ENCODE assay signal across 10 mouse cellular contexts in the genomic region with DNA sequence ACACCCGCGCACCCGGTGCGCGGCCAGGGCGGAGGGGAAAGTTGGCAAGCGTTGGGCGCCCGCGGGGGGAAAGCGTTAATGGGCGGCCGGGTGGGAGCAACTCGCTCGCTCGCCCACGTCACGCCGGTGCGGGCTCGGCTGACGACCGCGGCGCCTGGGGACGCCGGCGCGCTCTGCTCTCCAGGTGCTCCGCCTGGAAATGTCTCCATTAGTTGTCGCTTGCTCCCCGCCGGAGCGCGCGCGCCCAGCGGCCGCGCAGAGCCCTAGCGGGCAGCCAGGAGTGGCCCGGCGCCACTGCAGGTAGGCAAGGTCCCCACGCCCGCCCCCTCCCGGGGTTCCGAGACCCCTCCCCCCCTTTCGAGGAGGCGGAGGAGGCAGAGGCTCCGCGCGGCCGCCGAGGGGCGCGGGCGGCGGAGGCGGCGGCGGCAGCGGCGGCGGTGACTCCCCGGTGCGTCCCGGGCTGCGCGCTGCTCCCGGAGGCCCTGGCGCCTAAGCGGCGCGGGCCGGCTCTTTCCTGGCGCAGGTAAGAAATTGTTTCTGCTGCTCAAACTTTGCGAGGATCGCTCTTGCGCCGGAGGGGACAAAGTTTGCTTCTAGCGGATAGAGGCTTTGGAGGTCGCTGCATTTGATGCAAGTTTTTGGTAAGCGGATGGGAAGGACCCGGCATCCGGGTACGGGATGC. TPM values are rescaled to one million over a fixed set of nuclear protein-coding genes. Genes with fewer than 3 reads are reported as not detected.
A peak's percentile ranks its signal among the peaks of the same experiment; 100 is the strongest.
DNase-seq lines count a peak whose midpoint lies in the region; ATAC-seq lines count a peak whose summit lies in the region.
"Had no signal": no experiment of that assay in that cellular context is flagged by ENCODE, and none has a peak within 500 bp of the region (broad histone marks: within the 10 kb centered on the region; RNA-seq: fewer than 3 reads in every experiment).

TSS of gene Irx4 (plus strand) at position 126 of the 682 bp plus-strand sequence.

- WGBS in embryonic facial prominence, embryonic 14.5 days: 0% methylated on average over 10 of the region's 86 CpGs
- under 1% methylated on average over 64 of the region's 86 CpGs for WGBS in midbrain, embryonic 11.5 days

- H3K36me3 ChIP-seq in embryonic facial prominence, embryonic 14.5 days (ENCODE audit: control insufficient read depth, insufficient read depth, low read length): no peaks in the 10 kb centered on the region
- H3K36me3 ChIP-seq in midbrain, embryonic 11.5 days (ENCODE audit: control insufficient read depth, insufficient read depth, low read length): no peaks in the 10 kb centered on the region

- peak; percentile 30; the same call in 1 of the 2 replicates for ATAC-seq in embryonic facial prominence, embryonic 14.5 days (ENCODE audit: low read depth)
- ATAC-seq in midbrain, embryonic 11.5 days (ENCODE audit: low FRiP score): no peak

- no peaks in the 10 kb centered on the region for H3K9me3 ChIP-seq in embryonic facial prominence, embryonic 14.5 days (ENCODE audit: control insufficient read depth, low read length)
- no peaks in the 10 kb centered on the region for H3K9me3 ChIP-seq in midbrain, embryonic 11.5 days (ENCODE audit: control insufficient read depth, low read length)

- peaks cover 93% of the 10 kb centered on the region for H3K27me3 ChIP-seq in embryonic facial prominence, embryonic 14.5 days (replicated peaks; ENCODE audit: control insufficient read depth, insufficient read depth, low read length)
- peaks cover 79% of the 10 kb centered on the region for H3K27me3 ChIP-seq in midbrain, embryonic 11.5 days (ENCODE audit: control insufficient read depth, insufficient read depth, low read length)

- H3K9ac ChIP-seq in embryonic facial prominence, embryonic 14.5 days (ENCODE audit: low read depth, low read length): peak within 1 kb of the TSS; percentile 42; the same call in 1 of the 2 replicates
- no peak within 1 kb of the TSS for H3K9ac ChIP-seq in midbrain, embryonic 11.5 days (ENCODE audit: low read length)

- no peak within 1 kb of the TSS for H3K27ac ChIP-seq in embryonic facial prominence, embryonic 14.5 days (replicated peaks; ENCODE audit: low read depth, low read length)
- no peak within 1 kb of the TSS for H3K27ac ChIP-seq in midbrain, embryonic 11.5 days (ENCODE audit: low read depth, low read length)

- H3K4me2 ChIP-seq in embryonic facial prominence, embryonic 14.5 days (ENCODE audit: low read depth, low read length): peak within 1 kb of the TSS; percentile 92
- peak within 1 kb of the TSS; percentile 59 for H3K4me2 ChIP-seq in midbrain, embryonic 11.5 days

- H3K4me1 ChIP-seq in embryonic facial prominence, embryonic 14.5 days (ENCODE audit: control insufficient read depth, insufficient read depth, low read length): 0 out of 2 replicates have a peak, but pooled peaks cover 3% of the 10 kb centered on the region
- peaks cover 24% of the 10 kb centered on the region for H3K4me1 ChIP-seq in midbrain, embryonic 11.5 days (ENCODE audit: control insufficient read depth, insufficient read depth, low read length)

- peak; percentile 14 for DNase-seq in Muller cell, postnatal 12 days (ENCODE audit: inconsistent ontology term)
- no peak for DNase-seq in embryonic facial prominence, embryonic 14.5 days (ENCODE audit: low spot score)
- peak; percentile 62 for DNase-seq in heart, postnatal 4 days
- peak; percentile 94 for DNase-seq in midbrain, embryonic 11.5 days (ENCODE audit: low spot score, missing footprints)
- no peak for DNase-seq in layer of hippocampus, postnatal 25 days (ENCODE audit: extremely low spot score in 1 of 2, low spot score in 1 of 2)
- DNase-seq in right cerebral cortex, postnatal 4 days: no peak
- DNase-seq in urinary bladder, postnatal 10 days (ENCODE audit: low spot score): no peak
- DNase-seq in spleen, postnatal 4 days (ENCODE audit: low spot score in 2 of 2): no peak

- H3K4me3 ChIP-seq in embryonic facial prominence, embryonic 14.5 days (ENCODE audit: low read depth, low read length): peak within 1 kb of the TSS; percentile 49
- H3K4me3 ChIP-seq in midbrain, embryonic 11.5 days (ENCODE audit: low read depth, low read length): peak within 1 kb of the TSS; percentile 38
- H3K4me3 ChIP-seq: erythroblast, embryonic 14.5 days had no signal

RNA-seq across cellular contexts. Expression of gene Irx4, which starts in this region (rescaled TPM):
- 4.6 and 7.5 TPM in 2 replicates for polyA plus RNA-seq in embryonic facial prominence, embryonic 14.5 days (2014; fragmentation: Nextera tagmentation; extraction: Ambion mirVana)
- total RNA-seq in heart, postnatal 4 days (2021): 10 to 100 TPM; 53.3 to 64.3 TPM
- polyA plus RNA-seq in midbrain, embryonic 11.5 days (2014; fragmentation: Nextera tagmentation; extraction: Ambion mirVana): 0.41 and 0.87 TPM in 2 replicates
- total RNA-seq in layer of hippocampus, postnatal 25 days (2021): not detected
- total RNA-seq: left cerebral cortex, adult 18-20 months had no signal
- polyA plus RNA-seq: erythroblast, embryonic 14.5 days had no signal

Comparison
In these comparisons a context has a peak if more than half of its experiments do, and no peak if none do; other contexts are left out.
1. RNA of gene Irx4 (total RNA-seq): 53.3 to 64.3 TPM in heart, postnatal 4 days; not detected in layer of hippocampus, postnatal 25 days; every median in the first group is over 10 times any median in the second.
2. Peak in DNase-seq, H3K4me3 ChIP-seq and H3K4me2 ChIP-seq in midbrain, embryonic 11.5 days; RNA of the gene not detected or under 1 TPM.
3. DNase-seq: peak in Muller cell, postnatal 12 days (single experiment) and heart, postnatal 4 days (single experiment); none in embryonic facial prominence, embryonic 14.5 days (single experiment), layer of hippocampus, postnatal 25 days (0 of 2), right cerebral cortex, postnatal 4 days (single experiment), urinary bladder, postnatal 10 days (single experiment) and spleen, postnatal 4 days (0 of 2).